Comparison of ENCODE assay signal across 8 mouse cellular contexts in genomic region chr15:99668881-99669280, GRCm38 (mm10). TPM values are rescaled to one million over a fixed set of nuclear protein-coding genes. Genes with fewer than 3 reads are reported as not detected.
DNase-seq lines count a peak whose midpoint lies in the region; ATAC-seq and TF ChIP-seq lines count a peak whose summit lies in the region.

No protein-coding gene starts in this region.

- H3K27me3 ChIP-seq in cerebellum, adult 2 months (ENCODE audit: control insufficient read depth, insufficient read depth, low read length) = no peaks in the 10 kb centered on the region
- no peaks in the 10 kb centered on the region for H3K27me3 ChIP-seq in forebrain, embryonic 16.5 days (replicated peaks; ENCODE audit: control insufficient read depth, insufficient read depth, low read length)
- H3K27me3 ChIP-seq in hindbrain, embryonic 10.5 days (ENCODE audit: insufficient read depth, poor library complexity, severe bottlenecking) = peaks cover 91% of the 10 kb centered on the region
- peaks cover 94% of the 10 kb centered on the region for H3K27me3 ChIP-seq in midbrain, embryonic 10.5 days (ENCODE audit: low read depth, poor library complexity, severe bottlenecking)

- no peaks in the 10 kb centered on the region for H3K9me3 ChIP-seq in forebrain, embryonic 16.5 days (ENCODE audit: control insufficient read depth, low read length)
- H3K9me3 ChIP-seq in hindbrain, embryonic 10.5 days = no peaks in the 10 kb centered on the region
- no peaks in the 10 kb centered on the region for H3K9me3 ChIP-seq in midbrain, embryonic 10.5 days (replicated peaks)

- H3K4me3 ChIP-seq in cerebellum, adult 2 months (replicated peaks; ENCODE audit: insufficient read depth, low read depth, low read length) = no peak overlapping the region
- no peak overlapping the region for H3K4me3 ChIP-seq in forebrain, embryonic 16.5 days (replicated peaks; ENCODE audit: low read length)
- H3K4me3 ChIP-seq in hindbrain, embryonic 10.5 days = peak overlapping the region; percentile 5; the same call in 1 of the 2 replicates
- H3K4me3 ChIP-seq in midbrain, embryonic 10.5 days = peak overlapping the region; percentile 23; the same call in 1 of the 2 replicates

- no peak overlapping the region for H3K9ac ChIP-seq in forebrain, embryonic 16.5 days (replicated peaks; ENCODE audit: low read depth, low read length)

- H3K4me1 ChIP-seq in cerebellum, adult 2 months (ENCODE audit: control insufficient read depth, insufficient read depth, low read length) = peaks cover 41% of the 10 kb centered on the region
- H3K4me1 ChIP-seq in forebrain, embryonic 16.5 days (replicated peaks; ENCODE audit: control insufficient read depth, insufficient read depth, low read length) = peaks cover 59% of the 10 kb centered on the region
- peaks cover 75% of the 10 kb centered on the region for H3K4me1 ChIP-seq in hindbrain, embryonic 10.5 days (replicated peaks)
- peaks cover 73% of the 10 kb centered on the region for H3K4me1 ChIP-seq in midbrain, embryonic 10.5 days

- no peaks in the 10 kb centered on the region for H3K36me3 ChIP-seq in forebrain, embryonic 16.5 days (ENCODE audit: control insufficient read depth, insufficient read depth)
- H3K36me3 ChIP-seq in hindbrain, embryonic 10.5 days = no peaks in the 10 kb centered on the region
- H3K36me3 ChIP-seq in midbrain, embryonic 10.5 days = no peaks in the 10 kb centered on the region

- ATAC-seq in forebrain, embryonic 16.5 days = no peak

- peak; percentile 55 for DNase-seq in MEL-GATA-1-ER (ENCODE audit: extremely low read depth, low read depth)
- DNase-seq in cerebellum, adult 2 months = peak; percentile 83 to 86
- DNase-seq in hindbrain, embryonic 10.5 days (ENCODE audit: low spot score) = peak; percentile 74
- DNase-seq in left cerebral cortex, adult 11 months (ENCODE audit: low spot score) = peak; percentile 70
- DNase-seq in midbrain, embryonic 10.5 days (ENCODE audit: low spot score) = peak; percentile 75
- DNase-seq in right cerebral cortex, postnatal 25 days = peak; percentile 74
- DNase-seq in urinary bladder, postnatal 4 days (ENCODE audit: low spot score in 2 of 2) = peak; percentile 59 to 74

- TF ChIP-seq POLR2A in cerebellum, adult 2 months (IDR thresholded peaks at IDR 0.05; ENCODE audit: borderline replicate concordance, insufficient read depth, low read length) = no peak

- TF ChIP-seq CTCF in cerebellum, adult 2 months (IDR thresholded peaks at IDR 0.05; ENCODE audit: borderline replicate concordance, insufficient read depth, low read depth, low read length) = peak; percentile 97

- H3K4me2 ChIP-seq in forebrain, embryonic 16.5 days (ENCODE audit: low read length) = peak overlapping the region; percentile 12

- WGBS in cerebellum, adult 2 months = 4% methylated on average over 12 of the region's 12 CpGs
- 2% methylated on average over 12 of the region's 12 CpGs for WGBS in forebrain, embryonic 16.5 days
- WGBS in hindbrain, embryonic 10.5 days = 2% methylated on average over 12 of the region's 12 CpGs
- 4% methylated on average over 12 of the region's 12 CpGs for WGBS in midbrain, embryonic 10.5 days

- H3K27ac ChIP-seq in cerebellum, adult 2 months (ENCODE audit: insufficient read depth, low read length) = peak overlapping the region; percentile 79
- no peak overlapping the region for H3K27ac ChIP-seq in forebrain, embryonic 16.5 days (ENCODE audit: low read length)
- no peak overlapping the region; the same call in 1 of the 2 replicates for H3K27ac ChIP-seq in hindbrain, embryonic 10.5 days
- H3K27ac ChIP-seq in midbrain, embryonic 10.5 days (replicated peaks) = no peak overlapping the region

RNA-seq across cellular contexts. Expression of gene Asic1, which starts 1.3 kb away (rescaled TPM):
- polyA plus RNA-seq in cerebellum, adult 2 months (2012; rRNA removed) = 102 and 104 TPM in 2 replicates
- 26.2 and 37.4 TPM in 2 replicates for polyA plus RNA-seq in forebrain, embryonic 16.5 days (2015; fragmentation: Nextera tagmentation; extraction: Ambion mirVana)
- 12.6 and 29.0 TPM in 2 replicates for polyA plus RNA-seq in hindbrain, embryonic 10.5 days (2016; fragmentation: Nextera tagmentation; extraction: Ambion mirVana)
- polyA plus RNA-seq in midbrain, embryonic 10.5 days (2016; fragmentation: Nextera tagmentation; extraction: Ambion mirVana) = 6.0 and 14.9 TPM in 2 replicates

RNA-seq across cellular contexts. Expression of gene Racgap1, which starts 17.4 kb away (rescaled TPM):
- polyA plus RNA-seq in cerebellum, adult 2 months (2012; rRNA removed) = 15.5 and 15.6 TPM in 2 replicates
- polyA plus RNA-seq in forebrain, embryonic 16.5 days (2015; fragmentation: Nextera tagmentation; extraction: Ambion mirVana) = 94.4 and 113 TPM in 2 replicates
- polyA plus RNA-seq in hindbrain, embryonic 10.5 days (2016; fragmentation: Nextera tagmentation; extraction: Ambion mirVana) = 193 and 219 TPM in 2 replicates
- 208 and 239 TPM in 2 replicates for polyA plus RNA-seq in midbrain, embryonic 10.5 days (2016; fragmentation: Nextera tagmentation; extraction: Ambion mirVana)

RNA-seq across cellular contexts. Expression of gene Smarcd1, which starts 33.0 kb away (rescaled TPM):
- 82.3 and 87.1 TPM in 2 replicates for polyA plus RNA-seq in cerebellum, adult 2 months (2012; rRNA removed)
- polyA plus RNA-seq in forebrain, embryonic 16.5 days (2015; fragmentation: Nextera tagmentation; extraction: Ambion mirVana) = 111 and 116 TPM in 2 replicates
- polyA plus RNA-seq in hindbrain, embryonic 10.5 days (2016; fragmentation: Nextera tagmentation; extraction: Ambion mirVana) = 101 and 118 TPM in 2 replicates
- 98.1 and 112 TPM in 2 replicates for polyA plus RNA-seq in midbrain, embryonic 10.5 days (2016; fragmentation: Nextera tagmentation; extraction: Ambion mirVana)

RNA-seq across cellular contexts. Expression of gene Gm17349, which starts 36.4 kb away (rescaled TPM):
- not detected in 2 replicates for polyA plus RNA-seq in cerebellum, adult 2 months (2012; rRNA removed)
- not detected in 2 replicates for polyA plus RNA-seq in forebrain, embryonic 16.5 days (2015; fragmentation: Nextera tagmentation; extraction: Ambion mirVana)
- polyA plus RNA-seq in hindbrain, embryonic 10.5 days (2016; fragmentation: Nextera tagmentation; extraction: Ambion mirVana) = not detected in 2 replicates
- not detected in 2 replicates for polyA plus RNA-seq in midbrain, embryonic 10.5 days (2016; fragmentation: Nextera tagmentation; extraction: Ambion mirVana)

RNA-seq across cellular contexts. Expression of gene Gpd1, which starts 48.4 kb away (rescaled TPM):
- 130 and 143 TPM in 2 replicates for polyA plus RNA-seq in cerebellum, adult 2 months (2012; rRNA removed)
- polyA plus RNA-seq in forebrain, embryonic 16.5 days (2015; fragmentation: Nextera tagmentation; extraction: Ambion mirVana) = 2.4 and 2.9 TPM in 2 replicates
- polyA plus RNA-seq in hindbrain, embryonic 10.5 days (2016; fragmentation: Nextera tagmentation; extraction: Ambion mirVana) = 0.54 and 0.78 TPM in 2 replicates
- 0.40 and 0.62 TPM in 2 replicates for polyA plus RNA-seq in midbrain, embryonic 10.5 days (2016; fragmentation: Nextera tagmentation; extraction: Ambion mirVana)

Comparison
In these comparisons a context has a peak if more than half of its experiments do, and no peak if none do; other contexts are left out.
1. H3K4me3 ChIP-seq: peak in hindbrain, embryonic 10.5 days (single experiment) and midbrain, embryonic 10.5 days (single experiment); none in cerebellum, adult 2 months (single experiment) and forebrain, embryonic 16.5 days (single experiment).
2. Peak in every context shown above with its lines, with median percentiles within 50 percentile points of each other: DNase-seq.